Mouse (Mus musculus) heart, adult 2 months (tissue): ENCODE results near the gene Il1rapl2.

Experiments used
- CTCF ChIP-seq: fragments of 200-600 bp; IDR thresholded peaks from 2 replicates; pipeline ENCODE4 v1.8.1; 2022; ENCODE audit warnings: antibody characterized with exemption, mild to moderate bottlenecking, moderate library complexity
- POLR2A ChIP-seq: fragments of 200-500 bp; IDR thresholded peaks from 2 replicates; pipeline ENCODE4 v1.6.1; 2011; ENCODE audit warnings: mild to moderate bottlenecking, low read depth, low read length, control low read depth; ENCODE audit not compliant: insufficient read depth

DNA sequence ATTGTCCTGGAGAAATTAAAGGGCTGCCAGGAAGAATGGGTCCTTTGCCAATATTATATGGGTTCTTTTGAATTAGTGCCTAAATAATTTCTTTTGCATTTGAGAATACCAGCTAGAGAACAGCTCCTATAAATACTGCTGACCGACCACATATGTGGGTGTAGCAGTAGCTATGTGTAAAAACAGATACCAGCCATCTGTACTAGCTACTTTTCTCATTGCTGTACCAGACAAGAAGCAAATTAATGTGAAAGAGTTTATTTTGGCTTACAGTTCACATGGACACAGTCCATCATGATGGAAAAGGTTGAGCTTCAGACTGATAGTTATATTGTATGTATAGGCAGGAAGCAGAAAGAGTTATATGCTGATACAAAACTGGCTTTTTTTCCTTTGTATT is 377.3 kb downstream of the Il1rapl2 start:
- TF ChIP-seq CTCF (no peak), POLR2A (no peak)
